In genomic region chr16:4543266-4543665, GRCm38 (mm10) we compare ENCODE assay signal across 20 mouse cellular contexts. TPM values are rescaled to one million over a fixed set of nuclear protein-coding genes. Genes with fewer than 3 reads are reported as not detected.
DNase-seq lines count a peak whose midpoint lies in the region; ATAC-seq and TF ChIP-seq lines count a peak whose summit lies in the region.
"Had no signal": no experiment of that assay in that cellular context is flagged by ENCODE, and none has a peak within 500 bp of the region (broad histone marks: within the 10 kb centered on the region; RNA-seq: fewer than 3 reads in every experiment).

No protein-coding gene starts in this region.

- TF ChIP-seq POLR2A in cerebellum, adult 2 months (IDR thresholded peaks at IDR 0.05; ENCODE audit: borderline replicate concordance, insufficient read depth, low read length): no peak

- intact Hi-C loops in gastrocnemius, adult 2 months (cut with DNase I): loop anchor here (5.0 kb wide), 1 partner anchor 121 kb away; the partner anchor contains the start of gene Adcy9
- intact Hi-C loops in gastrocnemius, postnatal 14 days (cut with DNase I; ENCODE audit: low total_unique reads): loop anchor here (2.0 to 10.0 kb wide), 2 partner anchors 56 to 228 kb away; no protein-coding TSS in a partner anchor

- no peak for TF ChIP-seq CTCF in gastrocnemius, adult 2 months (IDR thresholded peaks at IDR 0.05)
- TF ChIP-seq CTCF in layer of hippocampus, adult 2 months (conservative IDR thresholded peaks at IDR 0.05): no peak
- TF ChIP-seq CTCF in cerebellum, adult 2 months (IDR thresholded peaks at IDR 0.05; ENCODE audit: borderline replicate concordance, insufficient read depth, low read depth, low read length): no peak

- H3K36me3 ChIP-seq in embryonic facial prominence, embryonic 13.5 days: peaks cover 34% of the 10 kb centered on the region
- peaks cover 40% of the 10 kb centered on the region for H3K36me3 ChIP-seq in embryonic facial prominence, embryonic 10.5 days (replicated peaks)

- no peak for ATAC-seq in embryonic facial prominence, embryonic 13.5 days (ENCODE audit: insufficient number of reproducible peaks, insufficient read depth, low FRiP score, low TSS enrichment, low read depth)
- ATAC-seq: intestine, embryonic 16.5 days had no signal

- DNase-seq in embryonic facial prominence, embryonic 10.5 days (ENCODE audit: low spot score): no peak
- no peak for DNase-seq in gastrocnemius, adult 2 months
- DNase-seq in gastrocnemius, postnatal 14 days: no peak
- DNase-seq in layer of hippocampus, adult 2 months (ENCODE audit: low spot score in 2 of 2): no peak
- DNase-seq in layer of hippocampus, adult 11-12 months (ENCODE audit: low spot score): no peak
- DNase-seq in NIH3T3 (ENCODE audit: low read depth): peak; percentile 72
- DNase-seq in cerebellum, adult 2 months: no peak
- DNase-seq: adrenal gland, adult 8-10 months; adrenal gland, postnatal 36 days; cerebellum, adult 8-10 months; cerebellum, postnatal 14 days; embryo, embryonic 11 days; gastrocnemius, postnatal 10 days; heart, postnatal 14 days; kidney, adult 2 months had no signal

- no peaks in the 10 kb centered on the region for H3K27me3 ChIP-seq in embryonic facial prominence, embryonic 13.5 days
- no peaks in the 10 kb centered on the region for H3K27me3 ChIP-seq in embryonic facial prominence, embryonic 10.5 days (replicated peaks; ENCODE audit: low read depth, poor library complexity, severe bottlenecking)
- H3K27me3 ChIP-seq in cerebellum, adult 2 months (ENCODE audit: control insufficient read depth, insufficient read depth, low read length): no peaks in the 10 kb centered on the region
- H3K27me3 ChIP-seq: embryonic facial prominence, embryonic 12.5 days; heart, embryonic 15.5 days; hindbrain, embryonic 15.5 days had no signal

- WGBS in embryonic facial prominence, embryonic 13.5 days: 88% methylated on average over 3 of the region's 3 CpGs
- WGBS in embryonic facial prominence, embryonic 10.5 days: 83% methylated on average over 3 of the region's 3 CpGs
- WGBS in cerebellum, adult 2 months: 67% methylated on average over 3 of the region's 3 CpGs

- no peak overlapping the region for H3K4me3 ChIP-seq in embryonic facial prominence, embryonic 13.5 days
- no peak overlapping the region for H3K4me3 ChIP-seq in embryonic facial prominence, embryonic 10.5 days
- no peak overlapping the region for H3K4me3 ChIP-seq in gastrocnemius, adult 2 months
- H3K4me3 ChIP-seq in layer of hippocampus, adult 2 months: no peak overlapping the region
- no peak overlapping the region for H3K4me3 ChIP-seq in cerebellum, adult 2 months (replicated peaks; ENCODE audit: insufficient read depth, low read depth, low read length)
- H3K4me3 ChIP-seq: embryonic facial prominence, embryonic 12.5 days; heart, embryonic 15.5 days; hindbrain, embryonic 15.5 days had no signal

- no peak overlapping the region for H3K27ac ChIP-seq in embryonic facial prominence, embryonic 13.5 days
- no peak overlapping the region for H3K27ac ChIP-seq in embryonic facial prominence, embryonic 10.5 days (replicated peaks)
- peak overlapping the region; percentile 46; the same call in 1 of the 2 replicates for H3K27ac ChIP-seq in gastrocnemius, adult 2 months
- peak overlapping the region; percentile 84 for H3K27ac ChIP-seq in layer of hippocampus, adult 2 months
- H3K27ac ChIP-seq in cerebellum, adult 2 months (ENCODE audit: insufficient read depth, low read length): no peak overlapping the region
- H3K27ac ChIP-seq: embryonic facial prominence, embryonic 12.5 days; heart, embryonic 15.5 days; hindbrain, embryonic 15.5 days had no signal

- peaks cover 12% of the 10 kb centered on the region for H3K4me1 ChIP-seq in embryonic facial prominence, embryonic 13.5 days
- H3K4me1 ChIP-seq in embryonic facial prominence, embryonic 10.5 days: peaks cover 8% of the 10 kb centered on the region; the same call in 1 of the 2 replicates
- peaks cover 3% of the 10 kb centered on the region for H3K4me1 ChIP-seq in cerebellum, adult 2 months (ENCODE audit: control insufficient read depth, insufficient read depth, low read length)

- H3K9me3 ChIP-seq in embryonic facial prominence, embryonic 13.5 days: no peaks in the 10 kb centered on the region
- 0 out of 2 replicates have a peak, but pooled peaks cover 4% of the 10 kb centered on the region for H3K9me3 ChIP-seq in embryonic facial prominence, embryonic 10.5 days
- H3K9me3 ChIP-seq: embryonic facial prominence, embryonic 12.5 days; heart, embryonic 15.5 days; hindbrain, embryonic 15.5 days had no signal

- H3K4me2 ChIP-seq in embryonic facial prominence, embryonic 13.5 days: no peak overlapping the region
- H3K4me2 ChIP-seq: embryonic facial prominence, embryonic 12.5 days; heart, embryonic 15.5 days had no signal

- 0 out of 2 replicates have a peak overlapping the region, but pooled peaks have one; percentile 36 for H3K9ac ChIP-seq in embryonic facial prominence, embryonic 13.5 days
- H3K9ac ChIP-seq: embryonic facial prominence, embryonic 12.5 days; heart, embryonic 15.5 days; hindbrain, embryonic 15.5 days had no signal

RNA-seq across cellular contexts. Expression of gene Srl, which starts 1.6 kb away (rescaled TPM):
- polyA plus RNA-seq in embryonic facial prominence, embryonic 13.5 days (2015; fragmentation: Nextera tagmentation; extraction: Ambion mirVana): 19.4 and 21.1 TPM in 2 replicates
- 25.5 and 26.6 TPM in 2 replicates for polyA plus RNA-seq in embryonic facial prominence, embryonic 10.5 days (2016; fragmentation: Nextera tagmentation; extraction: Ambion mirVana)
- total RNA-seq in gastrocnemius, adult 2 months (2021): 1,000 to 10,000 TPM; 1,026 to 1,225 TPM
- 1,000 to 10,000 TPM; 1,512 to 1,606 TPM for total RNA-seq in gastrocnemius, postnatal 14 days (2021)
- 10 to 100 TPM; 13.2 to 14.9 TPM for total RNA-seq in layer of hippocampus, adult 2 months (2021)
- 8.8 and 10.0 TPM in 2 replicates for polyA plus RNA-seq in cerebellum, adult 2 months (2012; rRNA removed)

RNA-seq across cellular contexts. Expression of gene Tfap4, which starts 16.4 kb away (rescaled TPM):
- polyA plus RNA-seq in embryonic facial prominence, embryonic 13.5 days (2015; fragmentation: Nextera tagmentation; extraction: Ambion mirVana): 27.0 and 33.2 TPM in 2 replicates
- polyA plus RNA-seq in embryonic facial prominence, embryonic 10.5 days (2016; fragmentation: Nextera tagmentation; extraction: Ambion mirVana): 37.7 and 39.5 TPM in 2 replicates
- 1 to 10 TPM; 3.0 to 5.1 TPM for total RNA-seq in gastrocnemius, adult 2 months (2021)
- 1 to 10 TPM; 4.1 to 4.4 TPM for total RNA-seq in gastrocnemius, postnatal 14 days (2021)
- total RNA-seq in layer of hippocampus, adult 2 months (2021): 1 to 10 TPM; 5.3 to 6.8 TPM
- 9.8 and 9.9 TPM in 2 replicates for polyA plus RNA-seq in cerebellum, adult 2 months (2012; rRNA removed)

RNA-seq across cellular contexts. Expression of gene Glis2, which starts 51.2 kb away (rescaled TPM):
- 25.3 and 31.2 TPM in 2 replicates for polyA plus RNA-seq in embryonic facial prominence, embryonic 13.5 days (2015; fragmentation: Nextera tagmentation; extraction: Ambion mirVana)
- 22.2 and 22.3 TPM in 2 replicates for polyA plus RNA-seq in embryonic facial prominence, embryonic 10.5 days (2016; fragmentation: Nextera tagmentation; extraction: Ambion mirVana)
- 1 to 10 TPM; 5.2 to 6.9 TPM for total RNA-seq in gastrocnemius, adult 2 months (2021)
- total RNA-seq in gastrocnemius, postnatal 14 days (2021): 10 to 100 TPM; 11.8 to 15.2 TPM
- total RNA-seq in layer of hippocampus, adult 2 months (2021): 10 to 100 TPM; 11.0 to 13.9 TPM
- 16.0 and 19.5 TPM in 2 replicates for polyA plus RNA-seq in cerebellum, adult 2 months (2012; rRNA removed)

Comparison
In these comparisons a context has a peak if more than half of its experiments do, and no peak if none do; other contexts are left out.
1. H3K27ac ChIP-seq: peak in gastrocnemius, adult 2 months (single experiment) and layer of hippocampus, adult 2 months (single experiment); none in embryonic facial prominence, embryonic 13.5 days (single experiment), embryonic facial prominence, embryonic 10.5 days (single experiment) and cerebellum, adult 2 months (single experiment).
2. RNA of gene Srl, which starts 1.6 kb away (total RNA-seq): 1,512 to 1,606 TPM in gastrocnemius, postnatal 14 days and 1,026 to 1,225 TPM in gastrocnemius, adult 2 months; 13.2 to 14.9 TPM in layer of hippocampus, adult 2 months; every median in the first group is over 10 times any median in the second.